Mouse (Mus musculus) layer of hippocampus, adult 2 months (tissue): Measurements from ENCODE around the gene Tom1l1. TPM values are rescaled to one million over a fixed set of nuclear protein-coding genes. Genes with fewer than 3 reads are reported as not detected.

Experiments
- DNase-seq, 2 experiments: peaks; one replicate each; pipeline ENCODE4 v3.0.0; 2022; ENCODE audit warnings: low spot score in 2 of 2
- H3K27ac ChIP-seq: fragments of 200-600 bp; 2 replicates; pipeline ENCODE4 v1.8.1; 2022
- H3K4me3 ChIP-seq: fragments of 200-600 bp; 2 replicates; pipeline ENCODE4 v1.8.1; 2022; ENCODE audit warnings: mild to moderate bottlenecking
- CTCF ChIP-seq: fragments of 200-600 bp; conservative IDR thresholded peaks from 2 replicates; pipeline ENCODE4 v1.8.1; 2022; ENCODE audit warnings: antibody characterized with exemption, mild to moderate bottlenecking, moderate library complexity
- total RNA-seq, 2 experiments: library from RNA; stranded (reverse); gene quantifications; 2 replicates each; pipeline ENCODE4 v1.2.3; 2021

Gene Tom1l1
- total RNA-seq, 2 experiments from 2014 or later = 23.0 to 28.3 TPM

DNA sequence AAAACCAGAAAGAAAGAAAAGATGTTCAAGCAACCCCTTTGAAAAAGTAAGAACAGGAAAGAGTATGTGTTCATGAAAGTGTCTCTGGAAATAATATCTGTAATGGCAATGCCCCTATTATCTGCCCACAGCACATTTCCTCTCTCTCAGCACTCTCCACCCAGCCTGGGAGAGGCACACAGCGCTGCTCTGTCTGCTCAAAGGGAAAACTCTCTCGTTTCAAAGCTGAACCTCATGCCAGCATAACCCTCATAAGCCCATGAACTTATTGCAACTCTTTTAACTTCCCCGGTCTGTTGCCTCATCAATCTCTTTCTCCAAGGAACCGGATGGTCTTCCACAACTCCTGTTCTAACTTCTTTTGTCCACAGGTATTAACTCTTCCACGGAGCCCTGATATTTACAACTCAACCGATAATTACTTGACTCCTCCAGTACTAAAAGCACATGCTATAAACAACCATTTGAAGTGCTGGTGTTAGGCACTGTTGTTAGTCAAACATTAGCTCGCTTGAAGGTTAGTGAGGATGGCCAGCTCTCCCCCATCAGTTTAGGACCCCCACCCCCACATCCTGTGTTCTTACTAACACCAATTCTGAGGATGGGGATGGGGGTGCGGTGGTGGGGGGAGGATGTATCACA, 23.7 kb downstream of the Tom1l1 start:
- no peak for TF ChIP-seq CTCF
- peak overlapping the region; percentile 78 for H3K27ac ChIP-seq
- DNase-seq = no peak
- H3K4me3 ChIP-seq = no peak overlapping the region

DNA sequence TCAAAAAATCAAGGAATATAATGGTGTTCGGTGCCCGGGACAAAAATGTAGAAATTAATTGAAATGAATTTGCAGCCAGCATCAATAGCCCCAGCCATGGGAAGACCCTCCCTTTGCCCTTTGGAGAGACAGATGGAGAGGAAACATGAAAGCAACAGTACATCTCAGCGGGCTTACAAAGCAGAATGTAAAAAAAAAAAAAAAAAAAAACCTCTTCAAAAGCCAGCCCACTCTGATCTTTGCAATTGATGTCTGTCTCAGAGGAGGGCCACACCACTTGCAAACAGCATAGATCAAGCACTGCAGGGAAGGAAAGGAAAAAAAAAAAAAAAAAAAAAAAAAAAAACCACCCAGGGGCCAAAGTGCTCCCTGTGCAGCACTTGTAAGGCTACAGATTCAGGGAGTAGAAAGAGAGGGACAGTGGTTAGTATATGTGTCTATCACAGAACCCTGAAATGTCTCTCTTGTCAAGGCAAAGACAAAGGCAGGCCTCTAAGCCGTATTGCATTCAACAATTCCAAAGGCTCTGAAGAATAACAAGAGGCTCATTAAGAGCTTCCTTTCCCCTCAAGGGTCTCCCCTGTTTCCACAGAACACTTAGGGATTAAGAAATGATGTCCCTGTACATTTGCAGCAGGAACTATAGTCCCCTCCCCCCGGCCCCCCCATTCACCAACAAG, 24.4 kb downstream of the Tom1l1 start:
- TF ChIP-seq CTCF = no peak
- no peak for DNase-seq
- Histone ChIP-seq H3K4me3 (no peak overlapping the region), H3K27ac (peak overlapping the region; percentile 78)

DNA sequence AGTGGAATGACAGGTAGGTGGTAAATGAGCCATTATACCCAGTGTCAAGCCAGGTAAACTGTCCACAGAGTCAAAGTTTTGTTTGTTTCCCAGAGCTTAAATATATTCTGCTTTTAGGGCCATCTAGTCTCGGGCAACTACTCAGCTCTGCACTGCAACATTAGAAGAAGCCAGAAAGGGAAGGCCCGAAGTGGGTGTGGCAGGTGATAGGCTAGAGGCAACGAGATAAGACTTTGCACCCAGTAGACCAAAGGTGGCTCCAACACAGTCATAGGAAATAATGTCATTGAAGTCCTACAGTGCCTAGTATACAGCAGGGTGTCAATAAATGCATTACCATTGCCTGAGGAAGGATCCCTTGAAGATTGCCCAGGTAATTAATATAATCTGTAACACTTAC, 25.1 kb downstream of the Tom1l1 start:
- H3K27ac ChIP-seq = peak overlapping the region; percentile 78
- TF ChIP-seq CTCF = no peak

DNA sequence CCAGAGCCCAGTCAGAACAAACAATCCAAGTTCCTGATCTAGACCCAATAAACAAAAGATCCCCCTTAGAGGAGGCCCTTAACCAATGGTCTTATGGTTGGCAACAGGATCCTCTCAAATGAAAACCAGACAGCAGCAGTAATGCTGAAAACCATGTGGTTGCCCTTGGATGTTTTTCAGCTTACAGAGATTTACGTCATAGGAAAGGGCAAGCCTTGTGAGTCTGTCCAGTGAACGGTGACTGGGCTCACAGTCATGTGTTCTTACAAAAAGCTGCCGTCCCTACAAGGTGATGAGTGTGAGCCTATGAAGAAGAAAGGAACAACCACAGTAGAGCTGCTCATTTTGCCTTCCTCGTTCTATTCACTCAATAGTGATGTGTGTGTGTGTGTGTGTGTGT, 27.5 kb downstream of the Tom1l1 start:
- no peak for DNase-seq
- no peak for TF ChIP-seq CTCF
- Histone ChIP-seq H3K27ac (no peak overlapping the region), H3K4me3 (no peak overlapping the region)

More for the DNA sequence above, 25.1 kb downstream of the Tom1l1 start:
- H3K4me3 ChIP-seq = no peak overlapping the region
- no peak for DNase-seq

DNA sequence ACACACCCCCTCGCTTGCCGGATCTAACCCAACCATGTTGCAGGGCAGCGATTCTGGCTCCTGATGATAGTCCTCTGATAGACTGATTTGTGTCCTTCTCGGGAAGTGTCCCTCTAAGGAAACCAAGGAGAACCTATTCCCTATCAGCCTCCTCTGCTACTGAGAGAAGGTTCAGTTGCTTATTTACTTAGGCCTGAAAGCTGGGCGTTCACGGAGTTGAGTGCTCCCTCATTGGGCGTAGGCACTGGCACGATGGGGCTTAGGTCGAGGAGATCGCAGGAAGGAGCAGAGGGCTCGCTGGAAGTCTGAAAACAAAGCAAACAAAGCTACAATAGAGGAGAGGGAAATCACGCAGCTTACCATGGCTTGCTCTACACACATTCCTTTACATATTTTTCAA, 30.6 kb downstream of the Tom1l1 start:
- Histone ChIP-seq H3K4me3 (no peak overlapping the region), H3K27ac (no peak overlapping the region)
- TF ChIP-seq CTCF = no peak
- DNase-seq = no peak

DNA sequence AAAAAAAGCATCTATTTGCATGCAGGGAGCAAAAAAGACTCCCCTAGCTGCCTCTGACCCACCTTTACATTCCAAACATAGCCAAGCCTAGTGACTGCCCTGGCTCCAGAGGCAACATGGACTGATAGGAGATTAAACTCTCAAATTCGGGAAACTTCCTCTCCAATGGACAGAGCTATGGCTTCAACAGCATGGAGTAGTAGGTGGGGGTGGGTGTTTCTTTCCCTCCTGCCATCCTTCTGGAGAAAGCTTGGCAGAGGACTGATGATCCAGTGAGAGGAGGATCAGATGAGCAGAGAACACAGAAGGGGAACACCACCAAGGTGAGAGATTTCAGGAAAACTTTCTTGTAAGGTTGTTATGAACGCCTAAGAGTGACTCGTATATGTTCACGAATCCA, 35.6 kb downstream of the Tom1l1 start:
- Histone ChIP-seq H3K27ac (no peak overlapping the region), H3K4me3 (no peak overlapping the region)
- no peak for DNase-seq
- no peak for TF ChIP-seq CTCF

DNA sequence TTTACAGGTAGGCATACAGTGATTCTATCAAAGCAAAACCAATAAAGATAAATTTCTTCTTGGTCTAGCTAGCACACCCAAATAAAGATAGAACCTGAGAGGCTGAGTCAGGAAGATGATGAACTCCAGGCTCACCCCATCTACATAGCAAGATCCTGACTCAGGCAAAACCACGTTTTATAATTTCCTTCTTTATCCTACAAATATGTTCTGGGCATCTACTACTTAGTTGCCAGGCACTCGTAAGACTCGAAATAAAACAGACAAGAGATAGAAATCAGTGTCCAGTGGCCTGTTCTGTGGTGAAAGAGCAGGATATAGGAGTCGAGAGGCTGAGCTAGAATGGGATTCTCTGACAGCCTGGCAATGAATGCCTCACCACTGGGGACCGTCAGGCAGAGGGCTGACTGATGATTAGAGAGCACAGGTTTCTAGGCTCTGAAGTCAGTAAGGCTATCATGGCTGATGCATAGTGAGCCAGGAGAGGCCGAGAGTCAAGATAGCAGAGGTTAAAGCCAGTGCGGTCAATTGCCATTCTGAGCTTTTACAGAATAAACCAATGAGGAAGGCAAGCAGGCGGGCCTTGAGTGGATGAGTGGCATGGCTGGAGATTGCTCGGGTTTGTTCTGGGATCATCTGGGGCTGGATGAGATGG, 37.8 kb downstream of the Tom1l1 start:
- no peak for TF ChIP-seq CTCF

DNA sequence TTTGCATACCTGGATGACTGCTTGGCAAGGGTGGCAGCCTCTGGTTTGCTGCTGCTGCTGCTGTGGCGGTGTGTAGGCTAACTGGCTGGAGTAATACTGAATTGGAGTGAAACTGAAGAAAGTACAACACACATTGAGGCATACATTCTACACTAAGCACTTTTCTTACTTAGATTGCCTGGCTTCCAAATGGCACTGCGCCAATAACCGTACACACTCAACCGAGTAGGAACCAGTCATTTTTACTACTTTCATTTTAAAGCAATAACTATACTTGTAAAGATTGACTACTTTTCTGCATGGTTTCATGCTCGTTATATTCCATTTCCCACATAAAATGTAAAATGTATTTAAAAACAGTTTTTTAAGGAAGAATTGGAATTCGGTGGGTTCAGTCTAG, 38.4 kb downstream of the Tom1l1 start:
- no peak overlapping the region for H3K4me3 ChIP-seq
- no peak for DNase-seq
- no peak for TF ChIP-seq CTCF
- no peak overlapping the region for H3K27ac ChIP-seq

More for the DNA sequence above, 37.8 kb downstream of the Tom1l1 start:
- Histone ChIP-seq H3K4me3 (no peak overlapping the region), H3K27ac (no peak overlapping the region)
- DNase-seq = no peak

DNA sequence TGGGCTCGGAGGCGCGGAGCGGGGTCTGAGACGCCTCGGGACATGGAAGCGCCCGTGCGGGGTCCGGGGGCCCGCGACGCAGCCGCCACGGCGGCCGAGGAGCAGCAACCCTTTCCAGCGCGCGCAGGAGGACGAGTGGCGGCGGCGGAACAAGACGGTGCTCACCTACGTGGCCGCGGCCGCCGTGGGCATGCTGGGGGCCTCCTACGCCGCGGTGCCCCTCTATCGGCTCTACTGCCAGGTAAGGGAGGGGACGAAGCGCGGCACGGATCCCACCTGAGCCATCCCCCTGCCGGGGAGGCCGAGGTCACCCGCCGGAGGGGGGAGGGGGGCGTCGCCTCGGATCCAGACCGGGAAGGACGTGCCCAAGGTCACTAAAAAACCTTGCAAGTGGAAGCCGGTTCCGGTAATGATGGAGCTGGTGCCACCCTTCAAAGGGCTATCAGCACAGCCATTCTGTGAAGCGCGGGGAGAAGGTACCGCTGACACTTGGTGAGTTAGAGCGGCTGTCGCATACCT, 49.8 kb downstream of the Tom1l1 start:
- TF ChIP-seq CTCF = no peak
- peak overlapping the region; percentile 92 for H3K27ac ChIP-seq
- peak overlapping the region; percentile 94 for H3K4me3 ChIP-seq
- no peak for DNase-seq

DNA sequence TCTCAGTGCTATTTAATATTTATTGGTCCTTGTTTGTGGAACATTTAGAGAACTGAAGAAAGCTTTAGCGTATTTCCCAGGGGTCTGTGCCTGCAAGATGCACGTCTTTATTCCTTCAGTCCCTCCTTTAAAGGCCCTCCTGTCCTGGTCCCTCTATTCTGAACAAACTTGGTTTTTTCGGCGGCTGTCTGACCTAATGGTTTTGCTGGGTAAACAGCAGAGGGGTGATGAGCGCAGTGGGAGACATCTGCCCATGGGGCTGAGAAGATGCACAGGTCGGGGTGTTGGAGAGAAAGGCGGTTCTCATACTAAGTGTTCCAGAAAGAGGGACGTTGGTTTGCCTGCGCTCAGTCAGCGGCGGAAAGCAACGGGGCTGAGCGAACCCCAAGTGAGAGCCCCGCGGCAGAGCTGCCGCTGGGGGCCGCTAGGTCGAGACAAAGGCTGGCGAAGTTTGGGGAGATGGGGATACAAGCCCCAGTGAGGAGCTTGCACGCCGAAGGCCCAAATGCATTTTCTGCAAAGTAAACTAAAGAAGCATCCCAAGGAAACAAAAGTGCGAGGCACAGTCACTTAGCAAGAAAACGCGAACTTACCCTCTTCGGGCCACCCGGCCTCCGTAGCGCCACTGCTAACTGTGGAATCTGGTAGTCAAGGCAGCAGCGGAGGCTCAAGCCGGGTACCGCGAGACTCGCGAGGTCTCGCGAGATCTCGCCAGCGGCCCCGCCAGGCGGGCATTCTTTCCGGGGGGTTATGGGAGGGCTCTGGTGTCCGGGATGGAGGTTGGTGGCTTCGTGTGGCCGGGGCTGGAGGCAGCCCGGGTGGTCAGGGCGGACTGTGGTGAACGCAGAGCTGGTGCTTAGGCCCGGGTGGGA, 50.5 kb downstream of the Tom1l1 start, which contains the start of the genes Stxbp4 and Cox11:
Gene Stxbp4 (minus strand): TSS at position 645 of the 872 bp plus-strand sequence.
Gene Cox11 (plus strand): TSS at position 734 of the 872 bp plus-strand sequence.
- Histone ChIP-seq H3K4me3 (peak within 1 kb of the TSS; percentile 94), H3K27ac (peak within 1 kb of the TSS; percentile 92)
- DNase-seq = peak; percentile 94 to 95
- peak; percentile 81 for TF ChIP-seq CTCF

DNA sequence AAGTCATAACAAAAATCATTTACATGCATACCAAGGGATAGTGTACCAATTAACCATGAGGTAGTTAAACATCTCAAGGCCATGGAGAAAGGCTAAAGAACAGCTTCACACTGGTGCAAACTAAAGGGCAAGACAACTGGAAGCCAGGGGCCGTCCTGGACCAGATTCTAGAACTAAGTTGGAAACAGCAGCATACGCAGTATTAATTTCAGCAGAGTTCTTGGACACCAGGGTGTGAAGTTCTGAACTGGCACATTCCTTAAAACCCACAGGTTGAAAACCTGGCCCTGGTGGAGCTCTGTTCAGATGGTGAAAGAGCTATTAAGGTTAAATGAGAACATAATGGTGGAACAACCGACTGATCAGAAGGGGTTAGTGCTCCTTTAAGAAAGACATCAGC, 53.5 kb downstream of the Tom1l1 start:
- no peak for DNase-seq
- TF ChIP-seq CTCF = no peak
- Histone ChIP-seq H3K4me3 (no peak overlapping the region), H3K27ac (no peak overlapping the region)

DNA sequence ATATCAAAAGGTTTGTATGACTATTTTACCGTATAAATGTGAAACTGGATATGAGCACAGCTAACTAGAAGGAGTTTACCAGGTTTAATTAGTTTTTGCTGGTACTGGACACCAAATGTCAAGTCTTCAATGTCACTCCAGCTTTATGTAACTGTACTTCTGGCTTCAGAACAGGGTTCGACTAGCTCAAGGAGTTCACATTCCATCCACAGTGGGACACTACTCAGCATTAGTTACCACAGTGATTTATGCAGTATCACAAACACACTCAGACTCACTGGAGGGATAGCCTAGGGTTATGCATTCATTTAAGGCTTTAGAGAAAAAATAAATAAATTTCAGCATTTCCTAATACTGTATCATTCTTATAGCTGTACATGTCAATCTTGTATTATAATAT, 55.7 kb downstream of the Tom1l1 start:
- no peak for DNase-seq
- no peak for TF ChIP-seq CTCF
- Histone ChIP-seq H3K4me3 (no peak overlapping the region), H3K27ac (no peak overlapping the region)
